Mouse (Mus musculus) ES-Bruce4 (cell line): ENCODE measurements around the gene Crocc.

Source experiments
- CTCF ChIP-seq: IDR thresholded peaks from one replicate; pipeline ENCODE4 v1.8.1; 2011; ENCODE audit warnings: low read depth, low read length
- EP300 ChIP-seq: IDR thresholded peaks from 2 replicates; pipeline ENCODE4 v1.6.1; 2011; ENCODE audit warnings: low read depth, low read length; ENCODE audit not compliant: insufficient read depth
- POLR2A ChIP-seq: IDR thresholded peaks from one replicate; pipeline ENCODE4 v1.8.1; 2011; ENCODE audit warnings: low read length; ENCODE audit not compliant: insufficient read depth

GRCm38 (mm10) chr4:141056970-141057369, 3.4 kb downstream of the Crocc start:
- TF ChIP-seq POLR2A = no peak
- TF ChIP-seq CTCF = no peak
- TF ChIP-seq EP300 = no peak
